Mouse (Mus musculus): ENCODE results near the gene Mall. TPM values are rescaled to one million over a fixed set of nuclear protein-coding genes. Genes with fewer than 3 reads are reported as not detected.

The Mall gene
- polyA plus RNA-seq (2015; fragmentation: Nextera tagmentation; extraction: Ambion mirVana), result 0.60 and 0.69 TPM in 2 replicates

- WGBS, result 1% methylated on average over 26 of the region's 26 CpGs
- Histone ChIP-seq H3K4me3 (peak within 1 kb of the TSS; percentile 8; the same call in 1 of the 2 replicates), H3K36me3 (no peaks in the 10 kb centered on the region), H3K9me3 (no peaks in the 10 kb centered on the region), H3K4me2 (peak within 1 kb of the TSS; percentile 36), H3K4me1 (replicated peaks) (peaks cover 7% of the 10 kb centered on the region), H3K9ac (no peak within 1 kb of the TSS), H3K27ac (no peak within 1 kb of the TSS), H3K27me3 (peaks cover 33% of the 10 kb centered on the region)
- no peak for ATAC-seq (ENCODE audit: low FRiP score)
These were observed at the start of gene Mall for GRCm38 (mm10) chr2:127729671-127730070. Gene Mall (minus strand): TSS chr2:127729932.

DNA sequence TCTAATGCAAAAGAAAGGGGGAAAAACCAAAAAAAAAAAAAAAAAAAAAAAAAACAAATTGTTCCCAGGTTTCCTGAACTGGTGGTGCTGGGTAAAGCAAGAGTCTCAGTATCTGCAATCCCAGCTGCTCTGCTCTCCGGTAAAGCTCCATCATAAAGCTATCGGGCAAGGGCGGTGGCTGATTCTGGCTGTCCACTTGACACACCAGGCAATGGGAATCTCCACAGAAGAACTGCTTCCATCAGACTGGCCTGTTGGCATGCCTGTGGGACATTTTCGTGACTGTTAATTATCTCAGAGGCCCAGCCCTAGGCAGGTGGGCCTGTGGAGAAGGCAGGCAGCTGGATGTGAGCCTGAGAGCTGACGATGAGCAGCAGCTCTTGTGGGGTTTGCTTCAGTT is 48.7 kb upstream of the Mall start:
- no peak overlapping the region for H3K9ac ChIP-seq
- no peaks in the 10 kb centered on the region for H3K27me3 ChIP-seq
- WGBS, result 92% methylated on average over 5 of the region's 5 CpGs
- H3K27ac ChIP-seq, result no peak overlapping the region
- no peak overlapping the region for H3K4me3 ChIP-seq
- H3K9me3 ChIP-seq, result no peaks in the 10 kb centered on the region
- H3K36me3 ChIP-seq, result peaks cover 26% of the 10 kb centered on the region
- ATAC-seq (ENCODE audit: low FRiP score), result no peak
- no peak overlapping the region for H3K4me2 ChIP-seq
- 0 out of 2 replicates have a peak, but pooled peaks cover 4% of the 10 kb centered on the region for H3K4me1 ChIP-seq (replicated peaks)

GRCm38 (mm10) chr2:127775013-127775412 is 45.3 kb upstream of the Mall start:
- ATAC-seq (ENCODE audit: low FRiP score), result no peak
- 68% methylated on average over 3 of the region's 3 CpGs for WGBS
- H3K27ac ChIP-seq, result no peak overlapping the region
- H3K9ac ChIP-seq, result no peak overlapping the region
- 0 out of 2 replicates have a peak, but pooled peaks cover 4% of the 10 kb centered on the region for H3K4me1 ChIP-seq (replicated peaks)
- H3K36me3 ChIP-seq, result peaks cover 42% of the 10 kb centered on the region
- H3K4me3 ChIP-seq, result no peak overlapping the region
- H3K27me3 ChIP-seq, result no peaks in the 10 kb centered on the region
- no peaks in the 10 kb centered on the region for H3K9me3 ChIP-seq
- H3K4me2 ChIP-seq, result no peak overlapping the region

DNA sequence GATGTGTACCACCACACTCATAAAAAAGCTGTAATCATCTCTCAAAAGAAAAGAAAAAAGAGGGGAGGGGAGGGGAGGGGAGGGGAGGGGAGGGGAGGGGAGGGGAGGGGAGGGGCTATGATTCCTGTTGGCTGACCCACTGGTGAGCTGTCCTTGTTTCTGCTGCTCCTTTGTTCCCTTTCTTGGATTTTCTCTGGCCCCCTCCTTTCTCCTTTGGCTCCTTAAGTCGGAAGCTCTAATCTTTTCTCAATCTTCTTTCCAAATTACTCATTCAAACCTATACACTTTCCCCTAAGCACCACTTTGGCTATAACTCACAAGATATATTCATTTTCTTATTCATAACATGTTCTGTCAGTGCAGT is 44.8 kb upstream of the Mall start:
- no peak overlapping the region for H3K4me3 ChIP-seq
- ATAC-seq (ENCODE audit: low FRiP score), result no peak
- H3K27ac ChIP-seq, result 0 out of 2 replicates have a peak overlapping the region, but pooled peaks have one; percentile 41
- WGBS, result 24% methylated on average over 1 of the region's 1 CpGs
- no peak overlapping the region for H3K9ac ChIP-seq
- peaks cover 43% of the 10 kb centered on the region for H3K36me3 ChIP-seq
- 0 out of 2 replicates have a peak, but pooled peaks cover 4% of the 10 kb centered on the region for H3K4me1 ChIP-seq (replicated peaks)
- no peaks in the 10 kb centered on the region for H3K27me3 ChIP-seq
- H3K9me3 ChIP-seq, result no peaks in the 10 kb centered on the region
- no peak overlapping the region for H3K4me2 ChIP-seq

DNA sequence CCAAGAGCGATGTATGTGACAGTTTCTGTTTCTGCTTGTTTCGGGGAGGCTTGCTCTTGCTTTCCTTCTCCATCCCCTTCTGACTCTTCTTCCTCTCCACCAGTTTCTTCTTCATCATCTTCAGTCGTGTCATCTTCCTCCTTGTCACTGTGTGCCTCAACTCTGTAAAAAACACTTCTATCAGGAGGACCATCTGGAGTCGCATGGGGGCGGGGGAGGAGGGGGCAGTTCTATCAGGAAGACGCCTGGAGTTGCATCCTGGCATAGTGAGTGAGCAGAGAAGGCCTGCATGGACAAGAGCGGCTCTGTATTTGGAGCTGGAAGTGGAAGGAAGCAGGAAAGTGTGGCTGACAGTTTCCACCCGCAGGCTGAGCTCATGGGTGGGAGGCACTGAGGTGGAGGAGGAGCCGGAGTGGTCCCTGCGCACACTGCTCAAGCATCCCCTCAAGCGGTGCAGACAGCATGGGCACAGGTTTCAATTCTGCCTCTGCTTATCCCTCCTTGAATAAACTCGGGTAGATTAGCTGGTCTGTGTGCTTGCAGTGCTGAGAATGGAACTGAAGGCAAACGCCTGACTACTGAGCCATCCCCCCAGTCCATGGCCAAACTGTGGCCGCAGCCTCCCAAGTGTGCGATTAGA is 44.3 kb upstream of the Mall start:
- Histone ChIP-seq H3K27ac (peak overlapping the region; percentile 41), H3K4me2 (no peak overlapping the region), H3K36me3 (peaks cover 39% of the 10 kb centered on the region), H3K9me3 (no peaks in the 10 kb centered on the region), H3K9ac (0 out of 2 replicates have a peak overlapping the region, but pooled peaks have one; percentile 5), H3K4me3 (no peak overlapping the region), H3K27me3 (no peaks in the 10 kb centered on the region), H3K4me1 (replicated peaks) (0 out of 2 replicates have a peak, but pooled peaks cover 4% of the 10 kb centered on the region)
- WGBS, result 58% methylated on average over 15 of the region's 15 CpGs
- no peak for ATAC-seq (ENCODE audit: low FRiP score)

DNA sequence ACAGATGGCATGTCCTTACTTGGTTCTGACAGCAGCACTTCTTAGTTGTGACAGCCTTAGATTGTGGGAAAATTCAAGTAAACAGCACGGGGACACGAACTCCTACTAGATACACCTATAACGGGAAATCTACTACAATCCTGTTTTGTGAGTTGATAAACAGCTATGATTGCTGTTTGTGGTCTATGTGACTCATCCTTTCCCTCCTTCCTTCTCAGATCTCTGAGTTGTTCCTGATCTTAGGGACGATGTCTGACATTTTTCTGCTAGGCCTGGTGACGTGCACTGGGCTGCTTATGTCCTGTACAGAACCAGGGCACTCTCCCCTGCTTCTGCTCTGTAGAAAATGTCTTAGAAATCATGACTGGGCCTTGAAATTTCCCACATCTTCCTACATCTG is 31.9 kb upstream of the Mall start:
- no peak overlapping the region for H3K4me2 ChIP-seq
- no peak overlapping the region for H3K4me3 ChIP-seq
- H3K27me3 ChIP-seq, result no peaks in the 10 kb centered on the region
- WGBS, result 93% methylated on average over 5 of the region's 5 CpGs
- H3K4me1 ChIP-seq (replicated peaks), result peaks cover 10% of the 10 kb centered on the region; the same call in 1 of the 2 replicates
- H3K27ac ChIP-seq, result no peak overlapping the region
- no peaks in the 10 kb centered on the region for H3K9me3 ChIP-seq
- H3K36me3 ChIP-seq, result peaks cover 40% of the 10 kb centered on the region
- ATAC-seq (ENCODE audit: low FRiP score), result no peak
- H3K9ac ChIP-seq, result no peak overlapping the region

- no peak for ATAC-seq (ENCODE audit: low FRiP score)
These were observed 30.8 kb upstream of the Mall start for GRCm38 (mm10) chr2:127760429-127761000.

DNA sequence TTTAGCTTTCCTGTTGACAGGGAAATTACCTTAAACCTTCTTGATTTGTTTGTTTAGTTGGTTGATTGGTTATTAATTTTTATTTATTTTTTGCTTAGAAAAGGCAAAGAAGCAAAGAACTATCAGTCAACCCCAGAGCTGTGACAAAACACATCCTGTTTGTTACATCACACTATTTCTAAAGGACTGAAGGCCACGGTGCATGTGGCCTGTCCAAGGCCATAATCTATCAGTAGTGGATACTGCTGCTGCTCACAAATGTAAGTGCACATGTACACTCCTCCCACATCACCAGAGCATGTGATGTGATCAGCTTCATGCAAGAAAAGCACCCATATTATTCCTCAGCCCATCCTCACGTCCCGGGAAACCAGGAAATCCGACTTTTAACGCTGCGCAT is 30.3 kb upstream of the Mall start:
- Histone ChIP-seq H3K9ac (no peak overlapping the region), H3K4me2 (no peak overlapping the region), H3K36me3 (peaks cover 41% of the 10 kb centered on the region), H3K4me3 (no peak overlapping the region), H3K9me3 (no peaks in the 10 kb centered on the region), H3K27me3 (no peaks in the 10 kb centered on the region), H3K4me1 (replicated peaks) (peaks cover 10% of the 10 kb centered on the region; the same call in 1 of the 2 replicates), H3K27ac (no peak overlapping the region)
- 89% methylated on average over 6 of the region's 6 CpGs for WGBS
- ATAC-seq (ENCODE audit: low FRiP score), result no peak

More at GRCm38 (mm10) chr2:127760429-127761000, 30.8 kb upstream of the Mall start:
- WGBS, result 83% methylated on average over 10 of the region's 10 CpGs
- no peak overlapping the region for H3K4me3 ChIP-seq
- peaks cover 10% of the 10 kb centered on the region; the same call in 1 of the 2 replicates for H3K4me1 ChIP-seq (replicated peaks)
- H3K36me3 ChIP-seq, result peaks cover 40% of the 10 kb centered on the region
- no peak overlapping the region for H3K9ac ChIP-seq
- no peaks in the 10 kb centered on the region for H3K9me3 ChIP-seq
- no peaks in the 10 kb centered on the region for H3K27me3 ChIP-seq
- H3K4me2 ChIP-seq, result no peak overlapping the region
- no peak overlapping the region for H3K27ac ChIP-seq

- Histone ChIP-seq H3K27ac (no peak overlapping the region), H3K4me1 (replicated peaks) (peaks cover 10% of the 10 kb centered on the region; the same call in 1 of the 2 replicates), H3K9ac (no peak overlapping the region), H3K27me3 (no peaks in the 10 kb centered on the region), H3K9me3 (no peaks in the 10 kb centered on the region), H3K4me3 (no peak overlapping the region), H3K36me3 (peaks cover 41% of the 10 kb centered on the region), H3K4me2 (no peak overlapping the region)
- 94% methylated on average over 5 of the region's 5 CpGs for WGBS
- no peak for ATAC-seq (ENCODE audit: low FRiP score)
These were observed 29.6 kb upstream of the Mall start for GRCm38 (mm10) chr2:127759157-127759880.

DNA sequence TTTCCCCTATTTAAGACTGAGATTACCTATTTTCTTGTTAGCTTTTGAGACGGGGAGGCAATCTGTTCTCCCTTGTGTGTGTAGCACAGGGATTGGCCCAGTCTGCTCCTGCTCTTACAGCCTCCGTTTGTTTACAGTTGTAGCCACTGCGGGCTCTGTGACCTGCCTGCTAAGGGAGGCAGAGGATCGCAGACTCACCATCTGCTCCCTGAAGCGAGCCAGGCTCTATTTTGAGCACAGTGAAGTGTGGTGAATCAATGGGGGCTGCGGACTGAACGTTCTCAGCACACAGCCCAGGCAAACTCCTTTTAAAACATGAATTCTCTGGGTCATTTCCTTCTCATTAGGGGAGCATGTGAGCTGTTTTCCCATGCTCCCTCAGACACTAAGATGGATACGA is 27.4 kb upstream of the Mall start:
- Histone ChIP-seq H3K27me3 (no peaks in the 10 kb centered on the region), H3K27ac (peak overlapping the region; percentile 41; the same call in 1 of the 2 replicates), H3K36me3 (peaks cover 32% of the 10 kb centered on the region), H3K4me3 (no peak overlapping the region), H3K4me1 (replicated peaks) (peaks cover 10% of the 10 kb centered on the region; the same call in 1 of the 2 replicates), H3K9me3 (no peaks in the 10 kb centered on the region), H3K9ac (no peak overlapping the region), H3K4me2 (no peak overlapping the region)
- 0 out of 2 replicates have a peak, but pooled peaks have one; percentile 57 for ATAC-seq (ENCODE audit: low FRiP score)
- WGBS, result 30% methylated on average over 8 of the region's 8 CpGs

DNA sequence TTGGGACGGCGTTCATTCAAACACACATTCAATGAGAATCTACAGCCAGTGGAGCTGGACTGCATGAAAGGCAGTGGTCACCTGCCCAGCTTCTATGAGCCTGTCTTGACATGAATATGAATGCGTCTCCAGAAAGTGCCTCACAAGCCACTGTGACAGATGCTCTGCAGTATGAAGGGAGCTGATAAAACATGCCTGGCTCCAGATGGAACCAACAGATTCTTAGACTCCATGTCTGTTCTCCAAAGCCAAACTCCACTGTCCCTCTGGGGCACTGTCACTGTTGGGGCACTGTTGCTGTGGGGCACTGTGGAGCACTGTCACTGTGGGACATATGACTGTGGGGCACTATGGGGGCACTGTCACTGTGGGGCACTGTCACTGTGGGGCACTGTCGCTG is 24.4 kb upstream of the Mall start:
- no peak overlapping the region for H3K4me3 ChIP-seq
- no peak overlapping the region for H3K4me2 ChIP-seq
- H3K36me3 ChIP-seq, result peaks cover 11% of the 10 kb centered on the region
- H3K4me1 ChIP-seq (replicated peaks), result peaks cover 10% of the 10 kb centered on the region; the same call in 1 of the 2 replicates
- no peaks in the 10 kb centered on the region for H3K9me3 ChIP-seq
- 95% methylated on average over 4 of the region's 4 CpGs for WGBS
- no peak for ATAC-seq (ENCODE audit: low FRiP score)
- no peak overlapping the region for H3K9ac ChIP-seq
- H3K27me3 ChIP-seq, result no peaks in the 10 kb centered on the region
- no peak overlapping the region for H3K27ac ChIP-seq

DNA sequence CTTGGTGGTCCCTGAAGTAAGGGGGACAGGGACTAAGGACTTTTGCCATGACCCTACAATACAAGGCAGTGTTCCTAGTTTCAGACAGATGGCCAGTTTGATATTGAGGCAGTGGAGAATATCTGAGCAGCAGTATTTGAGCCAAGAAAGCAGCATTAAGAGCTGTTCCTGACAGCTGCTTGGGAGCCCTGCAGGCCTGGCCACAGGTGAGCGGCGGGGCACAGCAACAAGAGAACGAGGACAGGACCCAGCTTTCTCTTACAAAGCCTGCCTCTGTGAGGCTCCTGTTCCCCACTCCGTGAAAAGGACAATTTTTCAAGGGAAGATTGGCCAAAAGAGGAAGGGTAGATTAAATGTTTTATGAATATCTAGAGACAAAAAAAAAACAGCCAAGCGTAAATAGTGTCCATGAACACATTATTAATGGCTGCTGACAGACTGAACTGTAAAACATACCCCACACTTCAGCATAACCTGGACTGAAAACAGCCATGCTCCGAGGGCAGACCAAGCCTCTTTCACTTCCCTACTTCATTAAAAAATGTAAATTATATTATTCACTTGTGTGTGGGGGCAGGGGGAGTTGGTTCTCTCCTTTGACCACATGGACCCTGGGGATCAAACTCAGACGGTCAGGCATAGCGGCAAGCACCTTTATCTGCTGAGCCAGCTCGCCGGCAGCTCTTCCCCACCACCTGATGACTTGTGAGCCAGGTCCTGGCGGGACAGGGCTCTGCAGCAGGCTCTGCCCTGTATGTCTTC is 22.3 kb upstream of the Mall start:
- H3K27ac ChIP-seq, result no peak overlapping the region
- no peak overlapping the region for H3K4me3 ChIP-seq
- peaks cover 11% of the 10 kb centered on the region for H3K36me3 ChIP-seq
- no peaks in the 10 kb centered on the region for H3K27me3 ChIP-seq
- H3K9me3 ChIP-seq, result no peaks in the 10 kb centered on the region
- no peak for ATAC-seq (ENCODE audit: low FRiP score)
- H3K9ac ChIP-seq, result no peak overlapping the region
- 0 out of 2 replicates have a peak, but pooled peaks cover 2% of the 10 kb centered on the region for H3K4me1 ChIP-seq (replicated peaks)
- H3K4me2 ChIP-seq, result no peak overlapping the region
- WGBS, result 78% methylated on average over 11 of the region's 11 CpGs
